Mouse (Mus musculus) retina, adult 2 months (tissue): ENCODE results near the gene Il11ra1.
"Not testable (repeated sequence)": the region's sequence is repeated elsewhere in the genome, so short reads cannot be mapped to it uniquely, and the experiment has no call there.

Experiments used
- DNase-seq: peaks from one replicate; pipeline ENCODE4 v3.0.0-alpha.2; 2012; ENCODE audit warnings: low read depth, low spot score

Gene Il11ra1

GRCm38 (mm10) chr4:41679291-41679690, 20.5 kb upstream of the Il11ra1 start:
- no peak for DNase-seq

GRCm38 (mm10) chr4:41681176-41681575, 18.6 kb upstream of the Il11ra1 start:
- DNase-seq = no peak

GRCm38 (mm10) chr4:41681947-41682346, 17.8 kb upstream of the Il11ra1 start:
- DNase-seq = no peak

GRCm38 (mm10) chr4:41682789-41683188, 17.0 kb upstream of the Il11ra1 start:
- DNase-seq = no peak

DNA sequence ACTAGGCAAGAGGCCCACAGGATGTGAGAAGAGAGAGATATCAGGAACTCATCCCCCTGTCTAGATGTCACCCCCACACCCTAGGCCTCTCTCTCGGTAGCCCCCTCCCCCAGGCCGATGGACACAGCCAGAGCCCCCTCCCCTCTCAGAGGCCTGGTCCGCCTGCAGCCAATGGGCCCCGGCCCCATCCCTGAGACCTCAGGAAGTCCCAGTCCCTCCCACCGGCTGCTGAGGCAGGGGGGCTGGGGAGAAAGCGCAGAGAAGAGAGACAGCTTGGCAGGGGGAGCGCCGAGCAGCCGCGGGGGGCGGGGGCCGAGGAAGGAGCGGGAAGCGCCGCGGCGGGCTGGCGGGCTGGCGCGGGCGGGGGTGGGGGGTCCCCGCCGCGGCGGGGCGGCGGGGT, 16.5 kb upstream of the Il11ra1 start:
- DNase-seq = not testable (repeated sequence)

DNA sequence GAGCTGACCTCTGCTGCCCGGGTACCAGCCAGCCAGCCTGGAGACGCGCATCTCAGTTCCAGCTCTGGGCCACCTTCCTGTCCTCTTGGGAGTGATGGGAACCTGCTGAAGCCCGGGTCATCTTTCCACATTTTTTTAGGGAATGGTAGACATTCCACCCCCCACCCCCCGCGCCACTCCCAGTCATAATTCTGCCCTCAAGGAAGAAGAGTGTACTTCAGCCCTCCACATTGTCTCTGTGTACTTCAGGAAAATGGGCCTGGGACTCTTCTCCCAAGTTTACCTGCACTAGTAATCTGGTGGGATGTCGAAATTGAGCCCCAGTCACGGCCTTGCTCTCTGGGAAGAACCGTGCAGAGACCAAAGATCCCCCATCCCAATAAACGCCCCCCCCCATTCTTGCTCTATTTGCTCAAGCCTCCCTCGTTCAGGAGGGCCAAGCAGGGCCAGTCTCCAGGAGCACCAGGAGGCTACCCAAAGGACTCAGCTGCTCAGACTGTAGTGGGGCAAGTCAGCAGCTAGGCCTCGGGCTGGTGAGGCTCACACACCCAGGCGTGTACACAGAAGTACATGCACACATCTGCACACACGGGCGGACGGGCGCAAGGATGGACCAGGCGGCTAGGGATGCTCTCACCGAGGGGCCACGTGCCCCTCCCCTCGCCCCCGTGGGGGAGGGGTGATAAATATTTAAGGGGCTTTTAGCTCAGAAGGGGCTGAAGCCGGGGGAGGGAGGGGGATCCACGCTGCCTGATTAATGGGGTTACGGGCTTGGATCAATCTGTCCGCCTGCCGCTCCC, 15.5 kb upstream of the Il11ra1 start:
- DNase-seq = not testable (repeated sequence)

GRCm38 (mm10) chr4:41684931-41685453, 14.8 kb upstream of the Il11ra1 start:
- DNase-seq = not testable (repeated sequence)

- DNase-seq = not testable (repeated sequence)
These were observed 13.8 kb upstream of the Il11ra1 start for GRCm38 (mm10) chr4:41685882-41686492.

- not testable (repeated sequence) for DNase-seq
These were observed 11.2 kb upstream of the Il11ra1 start for GRCm38 (mm10) chr4:41688562-41688961.

DNA sequence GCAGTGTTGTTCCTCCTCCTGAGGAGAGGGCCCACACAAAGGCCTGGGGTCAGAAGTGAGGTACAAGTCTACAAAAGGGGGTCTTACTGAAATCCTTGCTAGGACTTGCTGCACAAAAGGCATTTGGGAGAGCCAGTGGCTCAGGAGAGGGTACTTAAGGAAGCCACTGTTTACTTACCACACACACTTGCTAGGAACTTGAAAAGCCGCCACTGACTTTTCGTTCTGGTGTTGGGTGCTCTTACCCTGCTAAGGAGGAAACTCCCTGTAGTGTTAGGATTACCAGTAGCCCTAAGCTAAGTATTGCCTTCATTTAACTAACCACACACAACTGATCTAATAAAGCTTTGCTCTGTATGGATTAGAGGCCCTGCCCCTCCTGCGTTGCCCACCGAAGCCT, 9.8 kb upstream of the Il11ra1 start:
- not testable (repeated sequence) for DNase-seq

- DNase-seq = not testable (repeated sequence)
These were observed 6.3 kb upstream of the Il11ra1 start for GRCm38 (mm10) chr4:41693511-41693910.

GRCm38 (mm10) chr4:41695800-41696199, 4.0 kb upstream of the Il11ra1 start:
- not testable (repeated sequence) for DNase-seq

DNA sequence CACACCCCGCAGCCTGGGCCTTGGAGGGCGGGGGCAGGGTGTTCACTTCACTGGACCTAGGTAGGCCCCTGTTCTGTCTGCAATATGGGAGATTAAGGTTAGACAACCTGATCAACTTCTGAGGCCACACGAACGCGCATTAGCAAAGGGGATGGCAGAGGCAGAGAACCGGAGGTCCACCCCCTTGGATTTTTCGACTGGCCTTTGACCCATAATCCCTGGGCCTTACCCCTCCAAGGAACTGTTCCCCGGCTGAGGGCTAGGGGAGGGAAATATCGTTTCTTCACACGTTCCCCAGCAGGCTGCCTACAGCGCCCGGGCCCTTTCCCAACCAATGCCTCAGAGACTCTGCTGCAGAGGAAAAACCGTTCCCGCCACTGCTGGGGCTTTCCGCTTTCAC, 3.3 kb upstream of the Il11ra1 start:
- not testable (repeated sequence) for DNase-seq

DNA sequence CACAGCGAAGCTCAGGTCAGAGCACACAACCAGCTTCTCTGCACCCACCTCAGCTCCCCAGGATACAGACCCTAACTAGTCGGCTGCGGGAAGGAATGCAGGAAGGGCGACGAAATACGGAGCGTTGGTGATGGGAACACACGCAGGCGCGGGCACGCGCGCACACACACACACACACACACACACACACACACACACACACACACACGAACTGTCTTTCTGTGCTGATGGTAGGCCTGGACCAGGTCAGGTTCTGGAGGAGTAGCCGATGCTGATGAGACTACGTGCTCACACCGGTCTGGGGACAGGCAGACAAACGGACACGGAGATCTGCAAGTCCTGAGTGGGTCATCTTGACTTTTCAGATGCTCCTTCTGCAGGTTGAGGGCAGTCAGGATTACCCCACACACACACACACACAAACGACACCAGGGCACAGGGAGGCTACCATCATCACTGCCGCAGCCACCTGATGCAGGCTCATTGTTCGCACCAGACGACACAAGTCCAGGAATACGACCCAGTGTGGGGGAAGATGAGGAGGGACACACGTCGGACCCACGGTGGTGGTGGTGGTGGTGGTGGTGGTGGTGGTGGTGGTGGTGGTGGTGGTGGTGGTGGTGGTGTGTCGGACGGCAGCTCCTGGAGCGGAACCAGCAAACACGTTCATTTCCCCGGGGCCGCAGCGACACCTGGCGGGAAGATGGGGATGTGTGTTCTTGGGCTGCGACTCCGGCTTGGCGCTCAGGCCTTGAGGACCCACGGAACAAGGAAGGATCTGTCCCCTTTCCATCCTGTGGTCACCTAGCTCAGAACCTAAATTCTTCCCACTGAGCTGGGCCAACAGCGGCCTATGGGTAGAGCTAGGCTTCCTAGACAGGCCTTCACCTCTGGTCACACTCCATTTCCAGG, 2.6 kb upstream of the Il11ra1 start, which contains the start of gene Cntfr:
Gene Cntfr (minus strand): TSS at position 160 of the 912 bp plus-strand sequence.
- DNase-seq = not testable (repeated sequence)

DNA sequence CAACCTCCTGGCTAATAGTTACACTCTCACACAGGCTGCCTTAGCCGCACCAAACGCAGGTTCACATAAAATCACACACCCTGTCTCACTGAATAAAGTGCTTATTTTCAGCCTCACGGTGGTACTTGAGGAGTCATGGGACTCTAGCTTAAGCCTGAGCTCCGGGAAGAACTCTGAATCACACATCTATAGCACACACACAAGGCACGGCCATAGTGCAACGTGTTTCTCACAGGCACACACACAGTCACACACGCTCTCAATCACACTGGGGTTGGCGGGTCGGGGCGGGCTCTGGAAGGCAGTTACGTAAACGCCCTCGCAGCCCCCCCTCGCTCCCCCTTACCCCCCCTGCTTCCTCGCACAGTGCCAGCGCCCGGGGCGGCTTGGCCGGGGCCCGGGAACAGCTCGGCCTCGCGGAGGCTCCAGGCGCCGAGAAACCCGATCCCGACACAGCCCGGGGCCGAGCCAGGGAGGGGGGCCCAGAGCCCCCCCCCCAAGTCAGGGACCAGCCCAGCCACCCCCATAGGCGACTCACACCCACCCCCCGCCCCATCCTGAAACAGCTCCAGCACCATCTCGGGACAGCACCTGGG, 1.3 kb upstream of the Il11ra1 start:
- not testable (repeated sequence) for DNase-seq

DNA sequence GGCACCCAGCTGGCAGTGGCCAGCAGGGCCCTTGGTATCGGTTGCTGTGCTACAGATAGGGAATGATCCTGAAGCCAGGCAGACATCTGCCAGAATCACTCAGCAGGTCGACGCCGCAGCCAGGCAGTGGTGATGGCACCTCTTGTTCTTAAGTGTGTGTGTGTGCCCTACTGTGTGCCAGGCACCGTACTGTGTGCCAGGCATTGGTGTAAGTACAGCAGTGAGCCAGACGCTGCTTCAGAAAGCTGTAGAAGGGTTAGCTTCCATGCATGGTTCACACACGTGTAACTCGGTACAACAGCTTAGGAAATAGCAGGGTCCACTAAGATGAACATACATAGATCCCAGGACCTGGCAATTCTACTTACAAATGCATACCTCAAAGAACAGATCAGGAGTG, 435 bp downstream of the Il11ra1 start:
- DNase-seq = not testable (repeated sequence)

- DNase-seq = not testable (repeated sequence)
These were observed 2.4 kb downstream of the Il11ra1 start for GRCm38 (mm10) chr4:41702226-41702625.

DNA sequence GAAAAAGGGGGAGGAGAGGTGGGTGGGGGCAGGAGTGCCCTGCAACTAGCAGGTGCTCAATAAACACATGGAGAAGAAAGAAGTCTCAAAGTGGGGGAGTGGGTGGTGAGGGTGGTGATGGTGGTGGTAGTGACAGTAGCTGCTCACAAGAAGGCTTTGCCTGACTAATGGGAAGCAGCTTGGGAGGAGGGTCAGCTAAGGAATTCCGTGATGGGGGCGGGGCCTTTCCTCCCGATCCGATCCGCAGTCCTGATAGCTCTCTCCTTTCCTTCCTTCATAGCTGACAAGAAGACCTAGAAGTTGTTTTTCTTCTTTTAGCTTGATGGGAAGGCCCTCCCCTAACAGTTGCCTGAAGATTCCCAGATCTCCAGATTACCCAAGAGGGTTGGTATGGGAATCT, 4.9 kb downstream of the Il11ra1 start:
- DNase-seq = no peak

DNA sequence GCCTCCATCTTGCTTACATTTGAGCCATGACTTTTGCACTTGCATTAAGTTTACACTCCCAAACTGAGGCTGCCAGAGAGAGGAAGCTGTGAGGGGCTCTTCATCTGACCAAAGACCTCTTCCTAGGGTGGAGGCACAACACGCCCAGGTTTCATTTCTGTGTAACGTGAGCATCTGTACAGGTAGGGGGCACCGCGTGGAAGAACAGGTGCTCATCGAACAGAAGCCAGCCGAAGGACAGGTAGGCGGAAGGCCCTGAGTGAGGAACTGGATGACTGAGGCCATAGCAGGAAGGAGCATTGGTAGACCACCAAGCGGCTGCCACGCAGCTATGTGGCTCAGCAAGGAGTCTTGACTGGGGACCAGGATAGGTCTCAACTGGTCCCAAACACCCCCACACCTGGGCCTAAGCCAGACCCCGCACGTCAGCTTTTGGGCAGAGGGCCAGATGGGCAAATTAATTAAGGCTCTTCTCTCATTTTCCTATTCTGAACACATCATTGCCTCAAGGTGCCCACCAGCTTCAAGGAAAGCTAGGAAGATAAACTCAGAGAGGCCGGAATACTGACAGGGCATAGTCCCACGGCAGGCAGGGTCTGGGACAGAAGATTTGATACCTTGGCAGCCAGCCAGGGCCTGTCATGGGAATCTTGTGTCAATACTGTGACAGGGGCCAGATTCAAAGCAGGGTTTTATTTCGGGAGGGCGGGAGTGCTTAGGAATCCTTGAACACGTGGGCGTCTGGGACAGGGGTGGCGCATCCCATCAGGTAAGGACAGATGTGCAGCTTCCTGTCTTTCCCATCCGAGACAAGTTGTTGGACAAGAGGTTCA, 6.3 kb downstream of the Il11ra1 start:
- no peak for DNase-seq

GRCm38 (mm10) chr4:41707011-41707535, 7.3 kb downstream of the Il11ra1 start:
- no peak for DNase-seq
